Mouse (Mus musculus) common myeloid progenitor, adult 5-6 weeks (primary cell): ENCODE data around the gene Ank3. TPM values are rescaled to one million over a fixed set of nuclear protein-coding genes. Genes with fewer than 3 reads are reported as not detected.

Experiments used
- ATAC-seq: replicated peaks from 2 replicates; pipeline ENCODE4 v1.8.0; 2016; ENCODE audit warnings: low read depth, mild to moderate bottlenecking, moderate TSS enrichment, inconsistent platforms; ENCODE audit not compliant: poor library complexity, severe bottlenecking
- total RNA-seq: library from RNA; stranded (forward); fragments of 200-1000, 187-1606 nt; gene quantifications from 2 replicates; pipeline ENCODE4 v1.2.3, GENCODE M21; 2017

The Ank3 gene
- total RNA-seq, 1 experiment from 2014 or later, result 0.50 TPM

DNA sequence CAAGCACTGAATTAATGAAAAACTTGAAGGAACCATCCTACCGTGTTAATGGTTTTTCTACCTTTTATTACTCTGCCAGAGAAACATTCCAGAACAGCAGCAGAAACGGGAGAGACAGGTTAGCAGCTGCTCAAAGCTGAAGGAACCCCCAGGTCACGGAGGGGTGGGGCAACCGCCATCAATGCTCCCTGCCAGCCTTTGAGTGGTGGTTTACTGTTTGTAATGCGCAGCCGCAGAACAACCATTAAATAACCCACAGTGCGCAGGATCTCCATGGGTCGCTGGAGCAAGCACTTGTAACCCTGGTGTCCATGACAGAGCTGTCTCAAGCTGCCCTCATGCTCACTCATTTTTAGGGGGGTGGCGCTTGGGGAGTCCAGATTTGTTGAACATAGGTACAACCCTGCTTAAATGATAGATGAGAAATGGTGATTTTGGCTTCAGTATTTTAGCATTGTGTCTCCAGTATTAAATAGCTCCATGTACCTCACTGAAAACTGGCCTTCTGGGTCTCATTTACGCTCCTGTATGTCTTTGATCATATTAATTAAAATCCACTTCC lies 133.7 kb downstream of the Ank3 start:
- ATAC-seq, result no peak

- no peak for ATAC-seq
Observed at GRCm38 (mm10) chr10:69533505-69534388, 135.2 kb downstream of the Ank3 start.

DNA sequence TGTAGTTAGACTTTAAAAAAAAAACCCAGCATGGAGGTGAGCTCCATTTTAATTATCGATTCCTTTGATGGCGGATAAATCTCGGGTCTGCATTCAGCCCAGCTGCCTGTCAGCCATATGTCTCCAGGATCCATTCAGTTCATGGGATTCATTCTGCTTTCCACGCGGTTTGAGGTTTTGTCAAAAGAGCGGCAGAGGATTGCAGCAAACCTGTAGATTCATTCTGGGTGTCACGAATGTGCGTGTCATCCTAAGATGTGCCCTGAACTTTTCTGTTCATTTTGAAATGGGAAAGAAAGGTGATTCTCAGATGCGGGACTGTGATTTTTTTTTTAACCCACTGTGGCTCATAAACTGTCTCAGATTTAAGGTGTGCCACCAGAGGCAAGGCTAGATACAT lies 136.1 kb downstream of the Ank3 start:
- no peak for ATAC-seq

GRCm38 (mm10) chr10:69535123-69535930 lies 136.8 kb downstream of the Ank3 start:
- no peak for ATAC-seq

GRCm38 (mm10) chr10:69535931-69536200 lies 137.3 kb downstream of the Ank3 start:
- ATAC-seq, result no peak

DNA sequence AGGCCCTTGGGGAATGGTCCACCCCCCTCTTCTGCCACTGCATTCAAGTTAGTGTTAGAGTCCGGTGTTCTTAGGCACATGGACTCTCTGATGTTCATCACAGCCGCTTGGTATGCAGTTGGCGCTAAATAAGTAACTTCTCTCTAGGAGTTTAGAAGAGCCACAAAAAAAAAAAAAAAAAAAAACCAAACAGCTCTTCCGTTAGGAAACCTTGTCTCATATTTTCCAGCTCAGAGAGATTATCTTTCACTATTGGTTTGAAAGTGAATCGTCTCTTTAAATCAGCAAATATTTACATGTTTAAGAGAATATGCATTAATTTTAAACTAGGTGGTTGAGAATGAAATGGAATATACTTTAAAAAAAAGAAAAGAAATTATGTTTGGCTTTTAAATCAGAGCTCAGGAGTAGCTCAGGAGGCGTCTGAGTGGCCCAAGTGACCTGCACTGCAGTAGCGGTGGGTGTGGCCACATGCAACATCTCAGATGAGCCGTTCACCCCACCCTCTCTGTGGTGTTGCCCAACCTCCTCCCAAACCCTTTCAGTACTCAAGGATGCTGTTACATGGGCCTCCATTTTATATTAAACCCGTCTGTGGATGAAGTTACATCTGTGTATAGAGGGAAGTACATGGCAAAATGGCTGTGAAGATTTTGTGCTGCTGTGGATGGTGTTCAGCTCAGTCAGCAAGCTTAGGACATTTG lies 138.0 kb downstream of the Ank3 start:
- ATAC-seq, result no peak

GRCm38 (mm10) chr10:69538236-69538635 lies 139.7 kb downstream of the Ank3 start:
- no peak for ATAC-seq

DNA sequence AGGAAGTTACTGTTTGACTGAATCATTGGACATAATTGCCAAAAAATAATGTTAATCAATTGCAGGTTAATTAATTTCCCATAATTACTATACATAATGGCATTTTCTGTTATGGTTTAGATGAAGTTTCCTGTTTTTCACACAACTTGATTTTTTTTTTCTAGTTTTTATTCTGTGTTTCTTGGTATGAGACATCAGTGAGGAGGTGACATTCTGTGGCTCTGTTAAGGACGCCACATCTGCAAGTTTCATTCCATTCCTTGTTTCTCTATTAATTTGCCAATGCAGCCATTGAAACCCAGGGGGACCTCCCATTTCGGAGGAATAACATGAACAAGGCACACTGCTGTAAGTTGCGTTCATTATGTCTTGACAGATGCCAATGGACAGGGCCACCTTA lies 143.9 kb downstream of the Ank3 start:
- ATAC-seq, result no peak

GRCm38 (mm10) chr10:69543876-69544620 lies 145.5 kb downstream of the Ank3 start:
- ATAC-seq, result no peak

DNA sequence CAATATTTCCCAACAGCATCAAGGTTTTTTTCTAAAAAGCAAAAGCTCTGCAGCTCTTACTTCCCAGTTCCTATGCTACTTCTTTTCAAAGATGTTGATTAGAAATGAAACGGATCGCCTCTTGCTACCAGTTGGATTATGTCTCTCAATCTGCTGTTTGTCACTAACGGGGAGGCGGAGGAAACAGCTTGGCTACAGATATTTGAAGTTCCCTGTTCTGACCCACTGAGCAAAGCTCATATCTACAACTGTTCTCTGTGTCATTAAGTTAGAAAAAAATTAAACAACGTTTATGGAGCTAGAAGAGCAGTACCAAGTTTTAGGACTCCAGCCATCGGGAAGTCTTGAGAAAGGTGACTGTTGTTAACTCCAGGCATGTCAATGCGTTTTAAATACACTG lies 146.1 kb downstream of the Ank3 start:
- ATAC-seq, result no peak

DNA sequence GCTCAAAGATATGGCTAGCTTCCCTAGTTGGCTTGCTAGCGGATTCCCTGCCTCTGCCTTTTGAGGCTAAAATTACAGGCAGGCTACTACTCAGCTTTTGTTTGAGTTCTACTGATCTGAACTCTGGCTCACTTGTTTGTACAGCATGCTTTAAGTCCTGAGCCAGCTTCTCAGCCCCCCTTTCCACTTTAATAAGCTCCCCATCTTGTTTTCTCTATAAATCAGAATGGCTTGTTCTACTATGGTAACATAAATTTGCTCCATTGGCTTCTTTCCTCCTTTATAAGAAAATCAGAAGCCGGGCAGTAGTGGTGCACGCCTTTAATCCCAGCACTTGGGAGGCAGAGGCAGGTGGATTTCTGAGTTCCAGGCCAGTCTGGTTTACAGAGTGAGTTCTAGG lies 147.4 kb downstream of the Ank3 start:
- no peak for ATAC-seq

DNA sequence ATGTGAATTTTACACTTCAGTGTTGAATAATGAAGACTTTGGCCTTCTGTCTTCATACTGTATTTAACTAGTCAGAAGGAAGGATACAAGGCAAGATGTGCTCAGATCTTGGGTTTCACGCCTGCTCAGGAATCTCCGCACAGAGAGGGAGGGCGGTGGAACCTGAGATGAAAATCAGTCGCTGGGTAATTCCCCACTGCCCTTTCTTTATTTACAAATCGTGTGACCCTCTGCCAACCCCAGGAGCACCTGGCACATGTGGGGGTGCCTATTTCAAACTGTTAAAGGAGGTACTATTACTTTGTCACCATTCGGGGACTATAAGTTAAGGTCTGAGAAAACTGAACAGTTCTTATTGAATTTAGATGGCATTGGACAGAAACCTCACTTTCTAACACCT lies 148.1 kb downstream of the Ank3 start:
- ATAC-seq, result no peak

DNA sequence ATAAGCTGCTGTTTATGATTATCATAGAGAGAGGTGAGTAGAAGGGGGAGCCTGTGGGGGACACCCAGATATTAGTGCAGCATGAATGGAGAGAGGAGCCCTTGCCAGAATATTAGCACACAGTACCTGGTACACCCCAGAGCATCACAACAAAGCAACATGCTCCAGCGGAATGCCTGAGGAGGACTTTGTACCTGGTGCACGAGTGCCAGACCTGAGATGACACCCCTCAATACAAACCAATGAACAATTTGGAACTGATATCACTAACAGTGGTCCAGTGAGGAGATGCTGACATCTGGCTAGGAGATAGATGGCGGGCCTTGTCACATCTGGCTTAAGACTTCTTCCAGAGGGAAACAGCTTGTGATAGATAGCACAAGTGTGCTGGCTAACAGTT lies 150.2 kb downstream of the Ank3 start:
- ATAC-seq, result no peak

- no peak for ATAC-seq
Observed at GRCm38 (mm10) chr10:69549221-69549620, 150.6 kb downstream of the Ank3 start.

DNA sequence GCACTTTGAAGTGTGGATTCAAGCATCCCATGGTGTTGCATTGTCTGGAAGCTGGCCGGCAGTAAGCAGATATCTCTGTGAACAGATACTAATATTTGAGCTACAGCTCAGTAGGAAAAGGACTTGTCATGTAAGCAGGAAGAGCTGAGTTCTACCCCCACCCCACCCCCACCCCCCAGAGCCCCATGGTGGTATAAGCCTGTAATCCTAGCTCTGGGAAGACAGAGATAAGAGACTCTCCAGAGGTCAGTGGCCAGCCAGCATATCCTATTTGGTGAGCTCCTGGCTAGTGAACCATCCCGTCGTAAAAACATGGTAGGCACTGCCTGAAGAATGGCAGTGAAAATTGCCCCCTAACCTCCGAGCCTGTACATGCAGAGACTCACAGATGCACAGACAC lies 152.3 kb downstream of the Ank3 start:
- no peak for ATAC-seq

DNA sequence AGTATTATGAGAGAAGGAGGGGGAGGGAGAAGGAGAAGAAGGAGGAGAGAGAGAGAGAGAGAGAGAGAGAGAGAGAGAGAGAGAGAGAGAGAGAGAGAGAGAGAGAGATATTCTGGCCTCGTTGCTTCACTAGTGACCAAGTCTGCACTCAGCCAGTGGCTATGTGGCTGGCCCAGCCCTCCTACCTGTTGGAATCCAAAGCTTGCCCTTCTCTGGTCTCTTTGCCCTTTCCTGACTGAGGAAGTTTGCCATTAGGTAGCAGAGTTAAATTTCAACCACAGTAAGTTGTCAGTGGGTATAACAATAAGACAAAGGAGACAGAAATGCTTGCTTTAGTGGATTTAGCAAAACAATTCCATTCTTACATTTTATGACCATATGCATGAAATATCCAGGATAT lies 154.5 kb downstream of the Ank3 start:
- ATAC-seq, result no peak

GRCm38 (mm10) chr10:69555592-69555991 lies 157.0 kb downstream of the Ank3 start:
- ATAC-seq, result no peak

GRCm38 (mm10) chr10:69556278-69556677 lies 157.7 kb downstream of the Ank3 start:
- no peak for ATAC-seq

GRCm38 (mm10) chr10:69560237-69560636 lies 161.7 kb downstream of the Ank3 start:
- ATAC-seq, result no peak

DNA sequence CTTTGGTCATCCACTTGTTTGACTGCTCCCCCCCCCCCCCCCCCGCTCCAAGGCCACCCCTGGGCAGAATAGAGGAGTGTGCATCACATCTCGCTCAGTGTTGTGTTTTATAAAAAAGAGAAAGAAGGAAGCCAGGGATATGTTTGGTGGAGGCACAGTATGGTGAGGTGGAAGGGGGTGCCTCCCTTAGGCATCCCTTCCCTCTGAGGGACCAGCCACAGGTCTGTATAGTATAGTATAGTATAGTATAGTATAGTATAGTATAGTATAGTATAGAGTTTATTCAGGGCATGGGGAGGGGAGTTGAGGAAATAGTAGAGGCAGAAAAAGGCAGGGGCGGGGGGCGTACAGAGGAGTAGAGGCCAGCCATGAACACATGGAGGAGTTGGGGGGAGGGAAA lies 164.4 kb downstream of the Ank3 start:
- ATAC-seq, result no peak
